Mouse (Mus musculus) C2C12 (cell line): ENCODE data around the gene Acp7. TPM values are rescaled to one million over a fixed set of nuclear protein-coding genes. Genes with fewer than 3 reads are reported as not detected.

ENCODE experiments used
- H3K27me3 ChIP-seq: one replicate; pipeline ENCODE4 v1.6.1; 2011; ENCODE audit not compliant: control insufficient read depth, insufficient read depth, insufficient read length
- H3K36me3 ChIP-seq: one replicate; pipeline ENCODE4 v1.6.1; 2011; ENCODE audit not compliant: control insufficient read depth, insufficient read depth
- H3K4me3 ChIP-seq: one replicate; pipeline ENCODE4 v1.5.1; 2011; ENCODE audit warnings: mild to moderate bottlenecking, control low read depth; ENCODE audit not compliant: poor library complexity, insufficient read depth, severe bottlenecking
- H3K79me2 ChIP-seq: one replicate; pipeline ENCODE4 v1.6.1; 2011; ENCODE audit not compliant: control insufficient read depth, insufficient read depth
- H3K79me3 ChIP-seq: one replicate; pipeline ENCODE4 v1.6.1; 2011; ENCODE audit warnings: low read depth, control low read depth
- H3ac ChIP-seq: one replicate; pipeline ENCODE3; 2011; ENCODE audit warnings: low read depth; ENCODE audit not compliant: control insufficient read depth, insufficient read length
- CEBPB ChIP-seq: IDR thresholded peaks from one replicate; pipeline ENCODE4 v1.6.1; 2011; ENCODE audit warnings: low read depth, mild to moderate bottlenecking, control low read depth, moderate library complexity
- CTCF ChIP-seq: IDR thresholded peaks from one replicate; pipeline ENCODE4 v1.5.1; 2011; ENCODE audit not compliant: control insufficient read depth, insufficient read depth, insufficient read length
- FOSL1 ChIP-seq: IDR thresholded peaks from one replicate; pipeline ENCODE4 v1.8.0; 2011; ENCODE audit warnings: mild to moderate bottlenecking, low read length; ENCODE audit not compliant: poor library complexity, insufficient read depth, severe bottlenecking
- MAX ChIP-seq: IDR thresholded peaks from one replicate; pipeline ENCODE4 v1.6.1; 2011; ENCODE audit warnings: mild to moderate bottlenecking, control low read depth
- MYOD1 ChIP-seq: IDR thresholded peaks from one replicate; pipeline ENCODE4 v1.6.1; 2011; ENCODE audit warnings: low read depth; ENCODE audit not compliant: control insufficient read depth, insufficient read length
- MYOG ChIP-seq: IDR thresholded peaks from one replicate; pipeline ENCODE4 v1.6.1; 2011; ENCODE audit not compliant: control insufficient read depth, insufficient read length; ENCODE audit errors: extremely low read depth
- USF1 ChIP-seq: IDR thresholded peaks from one replicate; pipeline ENCODE4 v1.6.1; 2011; ENCODE audit warnings: low read depth, mild to moderate bottlenecking, control low read depth, moderate library complexity
- polyA plus RNA-seq: library from polyadenylated mRNA; unstranded; fragments of >200 nt; fragmentation: generic; extraction: Trizol; gene quantifications from one replicate; pipeline ENCODE4 v1.2.1, GENCODE M21; 2012; ENCODE audit warnings: missing spikeins

Gene Acp7
- polyA plus RNA-seq, 1 experiment = not detected

DNA sequence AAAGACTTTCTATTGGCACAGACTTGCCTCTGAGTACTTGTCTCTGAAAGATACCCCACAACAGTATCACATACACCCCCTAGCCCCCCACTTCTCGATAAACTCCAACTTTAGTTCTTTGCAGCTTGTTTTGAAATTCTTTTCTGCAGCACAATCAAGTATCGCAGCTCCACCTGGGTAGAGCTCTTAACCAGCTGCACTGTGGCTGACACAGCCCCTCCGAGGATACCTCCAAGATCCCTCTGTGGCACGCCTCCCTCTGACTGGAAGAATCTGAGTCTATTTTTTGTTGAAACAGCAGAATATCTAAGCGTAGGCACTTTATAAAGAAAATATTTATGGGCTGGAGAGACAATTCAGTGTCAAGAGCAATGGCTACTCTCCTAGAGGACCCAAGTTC lies 41.1 kb upstream of the Acp7 start:
- Histone ChIP-seq H3ac (no peak overlapping the region), H3K36me3 (no peaks in the 10 kb centered on the region), H3K79me3 (no peaks in the 10 kb centered on the region), H3K79me2 (no peaks in the 10 kb centered on the region), H3K27me3 (peaks cover 5% of the 10 kb centered on the region), H3K4me3 (no peak overlapping the region)
- TF ChIP-seq MYOG = no peak
- no peak for TF ChIP-seq CEBPB
- no peak for TF ChIP-seq CTCF
- TF ChIP-seq MYOD1 = no peak
- TF ChIP-seq FOSL1 = no peak
- TF ChIP-seq MAX = no peak
- no peak for TF ChIP-seq USF1

- no peaks in the 10 kb centered on the region for H3K36me3 ChIP-seq
- peaks cover 3% of the 10 kb centered on the region for H3K27me3 ChIP-seq
- no peaks in the 10 kb centered on the region for H3K79me3 ChIP-seq
- no peak overlapping the region for H3K4me3 ChIP-seq
- no peak for TF ChIP-seq CTCF
- no peak overlapping the region for H3ac ChIP-seq
- no peaks in the 10 kb centered on the region for H3K79me2 ChIP-seq
Measured at GRCm38 (mm10) chr7:28671172-28671571, 40.0 kb upstream of the Acp7 start.

DNA sequence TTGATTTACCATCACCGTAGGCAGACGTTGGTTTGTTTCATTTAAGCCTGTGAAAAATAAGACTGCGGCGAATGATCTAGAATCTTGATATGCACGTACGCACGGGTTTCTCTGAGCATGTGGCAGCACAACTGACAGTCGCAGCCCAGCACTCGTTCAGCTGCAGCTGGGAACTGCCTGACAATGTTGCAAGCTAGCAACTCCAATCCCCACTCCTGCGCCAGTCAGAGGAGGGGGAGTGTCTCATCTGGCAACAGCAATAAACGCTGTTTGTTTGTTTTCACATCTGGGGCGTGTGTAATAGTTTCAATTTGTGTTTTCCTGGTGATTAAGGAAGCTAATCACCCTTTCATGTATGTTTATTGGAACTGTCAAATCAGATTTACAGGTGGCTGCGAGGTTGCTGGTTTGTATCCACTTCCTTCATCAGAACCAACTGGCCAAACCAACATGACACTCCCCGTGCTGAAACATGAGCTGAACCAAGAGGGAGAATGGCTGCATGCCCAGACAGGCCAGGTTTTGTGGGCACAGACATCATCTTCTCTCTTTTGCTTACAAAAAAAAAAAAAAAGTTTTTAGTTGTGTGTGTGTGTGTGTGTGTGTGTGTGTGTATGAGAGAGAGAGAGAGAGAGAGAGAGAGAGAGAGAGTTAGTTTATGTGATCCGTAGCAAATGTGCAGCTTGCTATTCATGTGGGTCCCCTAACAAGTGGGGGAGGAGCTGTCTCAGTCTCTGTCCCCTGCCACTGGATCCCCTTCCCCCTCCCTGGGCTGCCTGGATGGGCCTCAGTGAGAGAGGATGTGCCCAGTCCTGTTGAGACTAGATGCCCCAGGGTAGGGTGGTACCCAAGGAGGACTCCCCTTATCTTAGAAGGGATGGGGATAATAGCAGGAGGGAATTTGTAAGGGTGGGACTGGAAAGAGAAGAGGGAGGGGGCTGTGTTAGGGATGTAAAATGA lies 34.8 kb upstream of the Acp7 start:
- H3K27me3 ChIP-seq = peaks cover 5% of the 10 kb centered on the region
- H3K4me3 ChIP-seq = no peak overlapping the region
- TF ChIP-seq MAX (no peak), CTCF (no peak), FOSL1 (no peak), CEBPB (no peak), MYOG (no peak), USF1 (no peak)
- H3K79me2 ChIP-seq = no peaks in the 10 kb centered on the region
- H3K79me3 ChIP-seq = no peaks in the 10 kb centered on the region
- no peaks in the 10 kb centered on the region for H3K36me3 ChIP-seq
- no peak overlapping the region for H3ac ChIP-seq

- TF ChIP-seq MYOD1 = no peak
- TF ChIP-seq USF1 = no peak
- TF ChIP-seq MAX = no peak
- no peak for TF ChIP-seq CEBPB
- TF ChIP-seq MYOG = no peak
- no peak for TF ChIP-seq CTCF
- TF ChIP-seq FOSL1 = no peak
- H3ac ChIP-seq = no peak overlapping the region
- no peaks in the 10 kb centered on the region for H3K79me3 ChIP-seq
- peaks cover 21% of the 10 kb centered on the region for H3K27me3 ChIP-seq
- H3K36me3 ChIP-seq = no peaks in the 10 kb centered on the region
- H3K4me3 ChIP-seq = no peak overlapping the region
- no peaks in the 10 kb centered on the region for H3K79me2 ChIP-seq
Measured at GRCm38 (mm10) chr7:28656430-28656829, 25.3 kb upstream of the Acp7 start.

- H3K79me3 ChIP-seq = no peaks in the 10 kb centered on the region
- no peaks in the 10 kb centered on the region for H3K36me3 ChIP-seq
- H3ac ChIP-seq = no peak overlapping the region
- H3K4me3 ChIP-seq = no peak overlapping the region
- TF ChIP-seq CEBPB (no peak), USF1 (no peak), MYOD1 (no peak), FOSL1 (no peak), MYOG (no peak), CTCF (no peak), MAX (no peak)
- H3K79me2 ChIP-seq = no peaks in the 10 kb centered on the region
- H3K27me3 ChIP-seq = peaks cover 21% of the 10 kb centered on the region
Measured at GRCm38 (mm10) chr7:28651157-28651556, 20.0 kb upstream of the Acp7 start.

- Histone ChIP-seq H3K79me3 (no peaks in the 10 kb centered on the region), H3K4me3 (no peak overlapping the region), H3K27me3 (peaks cover 8% of the 10 kb centered on the region), H3ac (no peak overlapping the region), H3K36me3 (no peaks in the 10 kb centered on the region), H3K79me2 (no peaks in the 10 kb centered on the region)
- TF ChIP-seq MYOD1 (no peak), CEBPB (no peak), MAX (no peak), USF1 (no peak), CTCF (no peak), FOSL1 (no peak), MYOG (no peak)
Measured at GRCm38 (mm10) chr7:28647016-28647415, 15.9 kb upstream of the Acp7 start.
